Mouse (Mus musculus) brown adipose tissue, adult 24 weeks (tissue): ENCODE data around the gene 4930539E08Rik. TPM values are rescaled to one million over a fixed set of nuclear protein-coding genes. Genes with fewer than 3 reads are reported as not detected.

ENCODE experiments used
- H3K27ac ChIP-seq: fragments of 200-500 bp; replicated peaks from 2 replicates; pipeline ENCODE4 v1.5.1; 2012; ENCODE audit warnings: low read depth, mild to moderate bottlenecking, low read length
- H3K4me1 ChIP-seq: fragments of 200-500 bp; 2 replicates; pipeline ENCODE4 v1.6.1; 2012; ENCODE audit warnings: low read length, mixed read lengths; ENCODE audit not compliant: control insufficient read depth, insufficient read depth, insufficient read length
- H3K4me3 ChIP-seq: fragments of 200-500 bp; 2 replicates; pipeline ENCODE4 v1.5.1; 2012; ENCODE audit warnings: low read depth, mild to moderate bottlenecking, low read length, moderate library complexity; ENCODE audit not compliant: insufficient read depth
- polyA plus RNA-seq: library from polyadenylated mRNA; stranded (reverse); fragments of >200 nt; gene quantifications from 2 replicates; pipeline ENCODE4 v1.2.4, GENCODE M21; 2012; ENCODE audit not compliant: missing spikeins, insufficient read depth, insufficient read length

The 4930539E08Rik gene
- polyA plus RNA-seq, 1 experiment = not detected

DNA sequence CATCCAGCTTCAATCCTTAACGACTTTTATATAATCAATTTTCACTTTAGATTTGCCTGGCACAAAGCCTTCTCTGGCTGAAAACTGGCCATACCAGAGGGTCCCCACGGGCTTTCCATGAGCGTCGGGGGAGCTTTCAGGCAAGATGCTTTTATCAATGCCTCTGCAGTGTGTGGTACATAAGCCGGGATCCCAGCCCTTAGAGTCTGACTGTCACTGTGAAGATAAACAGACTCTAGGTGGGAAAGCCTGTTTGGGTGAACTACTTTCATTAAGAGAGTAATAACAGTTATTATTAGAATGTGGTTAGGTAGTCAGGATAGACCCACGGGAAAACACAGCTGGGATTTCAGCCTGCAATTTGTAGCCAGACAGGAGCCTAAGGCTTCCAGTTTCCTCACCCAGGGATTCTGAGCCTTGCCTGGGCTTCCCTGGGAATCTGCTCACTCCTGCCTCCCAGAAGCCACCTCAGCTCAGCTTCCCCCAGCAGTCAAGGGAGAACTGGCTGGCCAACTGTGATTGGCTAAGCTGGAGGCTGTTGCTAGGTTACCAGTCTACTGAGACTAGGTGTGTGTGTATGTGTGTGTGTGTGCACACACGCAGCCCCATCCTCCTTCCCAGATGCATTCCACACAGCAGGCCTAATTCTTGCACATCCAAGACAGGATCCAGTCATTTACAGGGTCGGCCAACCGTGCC is 45.6 kb downstream of the 4930539E08Rik start:
- H3K4me1 ChIP-seq = no peaks in the 10 kb centered on the region; the same call in 1 of the 2 replicates
- no peak overlapping the region for H3K27ac ChIP-seq
- no peak overlapping the region for H3K4me3 ChIP-seq

DNA sequence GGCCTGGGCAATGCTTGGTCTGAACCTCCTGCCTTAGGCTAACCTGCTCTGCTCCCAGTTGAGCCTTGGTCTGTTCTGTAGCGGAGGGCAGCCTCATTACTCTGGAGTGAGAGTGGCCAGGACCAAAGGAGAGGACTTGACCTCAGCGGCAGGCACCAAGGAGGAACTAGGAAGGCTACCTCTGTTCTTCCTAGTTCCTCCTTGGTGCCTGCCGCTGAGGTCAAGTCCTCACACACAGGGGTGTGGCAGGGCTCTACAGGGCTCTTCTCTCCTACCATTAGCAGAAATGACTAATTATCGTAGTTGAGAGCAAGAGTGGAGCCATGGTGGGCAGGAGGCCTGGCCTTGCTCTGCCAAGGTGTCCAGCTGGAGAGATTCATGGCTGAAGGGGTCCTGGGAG is 47.7 kb downstream of the 4930539E08Rik start:
- H3K4me1 ChIP-seq = no peaks in the 10 kb centered on the region; the same call in 1 of the 2 replicates
- no peak overlapping the region for H3K4me3 ChIP-seq

DNA sequence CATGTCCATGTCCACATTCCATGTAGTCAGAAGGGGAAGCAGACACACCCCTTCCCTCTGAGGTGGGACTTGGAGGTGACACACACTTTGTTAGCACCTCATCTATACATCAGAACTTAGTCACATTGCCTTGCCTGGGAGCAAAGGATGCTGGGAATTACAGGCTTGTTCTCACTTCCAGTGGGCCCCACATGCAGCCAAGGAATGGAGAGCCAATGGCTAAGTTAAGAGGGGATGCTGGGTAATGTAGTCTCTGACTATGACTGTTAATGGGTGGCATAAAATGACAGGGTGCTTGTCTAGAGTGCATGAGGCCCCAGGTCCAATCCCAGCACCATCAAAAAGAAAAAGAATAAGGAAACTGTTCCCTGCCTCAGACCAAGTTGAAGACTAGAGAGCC is 48.2 kb downstream of the 4930539E08Rik start:
- no peak overlapping the region for H3K4me3 ChIP-seq
- no peaks in the 10 kb centered on the region for H3K4me1 ChIP-seq

More for the DNA sequence above, 47.7 kb downstream of the 4930539E08Rik start:
- H3K27ac ChIP-seq = no peak overlapping the region

DNA sequence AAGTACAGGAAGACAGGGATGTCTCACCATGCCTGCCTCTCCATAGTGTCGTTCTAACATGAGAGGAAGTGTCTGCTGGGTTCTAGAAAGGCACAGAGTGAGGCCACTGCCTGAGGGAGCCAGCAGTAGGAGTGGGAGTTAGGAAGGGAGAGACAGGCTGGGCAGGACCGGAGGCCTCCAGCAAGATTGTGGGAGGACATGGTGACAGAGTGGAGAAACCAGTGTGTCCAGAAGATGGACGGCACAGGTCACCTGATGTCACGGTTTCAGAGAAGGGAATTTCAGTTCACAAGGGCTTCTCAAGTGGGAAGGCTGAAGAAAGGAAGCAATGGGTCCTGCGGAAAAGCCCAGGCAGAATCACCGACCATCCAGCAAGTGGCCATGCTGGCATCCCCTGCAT is 50.7 kb downstream of the 4930539E08Rik start:
- no peak overlapping the region for H3K4me3 ChIP-seq
- no peak overlapping the region for H3K27ac ChIP-seq
- H3K4me1 ChIP-seq = no peaks in the 10 kb centered on the region

More for the DNA sequence above, 48.2 kb downstream of the 4930539E08Rik start:
- H3K27ac ChIP-seq = no peak overlapping the region

DNA sequence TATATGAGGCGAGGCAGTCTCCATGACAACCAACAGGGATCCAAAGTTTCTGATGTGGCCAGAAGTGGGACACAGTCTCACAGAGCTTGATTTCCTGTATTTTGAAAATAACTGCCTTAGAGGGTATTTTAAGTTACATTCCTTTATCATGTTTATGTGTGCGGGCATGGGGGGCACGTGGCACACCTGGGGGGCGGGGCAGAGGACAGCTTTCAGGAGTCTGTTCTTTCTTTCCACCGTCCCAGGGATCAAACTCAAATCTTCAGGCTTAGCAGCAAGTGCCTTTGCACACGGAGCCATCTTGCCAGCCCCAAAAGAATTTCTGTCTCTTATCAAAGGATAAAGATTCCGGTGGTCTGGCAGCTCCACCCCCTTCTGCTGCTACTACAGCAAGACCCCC is 51.2 kb downstream of the 4930539E08Rik start:
- H3K4me3 ChIP-seq = no peak overlapping the region
- no peak overlapping the region for H3K27ac ChIP-seq
- no peaks in the 10 kb centered on the region for H3K4me1 ChIP-seq

DNA sequence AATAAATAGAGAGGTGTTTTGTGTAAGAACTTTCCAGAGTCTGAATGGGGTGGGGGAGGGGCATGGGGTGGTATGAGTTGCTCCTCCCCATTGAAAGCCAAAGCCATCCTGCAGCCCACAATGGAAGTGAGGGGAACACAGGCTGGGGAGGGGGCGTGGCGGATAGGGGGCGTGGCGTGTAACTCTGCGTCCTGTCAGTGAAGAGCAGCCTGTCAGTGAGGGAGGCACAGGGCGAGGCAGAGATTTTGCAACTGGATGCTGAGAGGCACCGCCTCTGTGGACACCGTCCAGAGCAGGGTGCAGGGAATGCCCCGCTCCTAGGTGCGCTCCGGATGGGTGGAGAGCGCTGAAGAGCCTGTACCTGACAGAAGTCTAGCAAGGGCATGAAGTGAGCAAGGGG is 56.9 kb downstream of the 4930539E08Rik start, which contains the start of gene Pnpla1:
Gene Pnpla1 (plus strand): TSS at position 207 of the 400 bp plus-strand sequence.
- H3K4me3 ChIP-seq = no peak within 1 kb of the TSS
- H3K4me1 ChIP-seq = no peaks in the 10 kb centered on the region
- H3K27ac ChIP-seq = no peak within 1 kb of the TSS

DNA sequence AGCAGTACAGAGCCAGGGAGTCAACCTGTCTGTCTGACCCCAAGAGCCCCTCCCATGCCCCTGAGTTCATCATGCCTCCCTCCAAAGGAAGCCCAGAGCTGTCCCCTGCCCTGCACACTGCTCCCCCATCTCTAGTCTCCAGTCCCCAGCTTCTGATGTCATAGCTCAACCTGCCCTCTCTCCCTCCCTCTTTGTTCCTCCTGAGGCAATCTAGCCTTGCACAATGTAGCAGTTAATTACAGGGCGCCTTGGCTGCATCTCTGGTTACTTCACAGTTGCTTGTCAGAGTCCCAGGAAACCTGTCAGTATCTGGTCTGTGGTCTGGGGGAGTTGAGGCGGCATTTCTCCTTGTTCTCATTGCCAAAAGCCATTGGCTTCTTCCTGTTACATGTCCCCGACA is 59.1 kb downstream of the 4930539E08Rik start:
- no peak overlapping the region for H3K4me3 ChIP-seq
- no peaks in the 10 kb centered on the region for H3K4me1 ChIP-seq
- no peak overlapping the region for H3K27ac ChIP-seq

DNA sequence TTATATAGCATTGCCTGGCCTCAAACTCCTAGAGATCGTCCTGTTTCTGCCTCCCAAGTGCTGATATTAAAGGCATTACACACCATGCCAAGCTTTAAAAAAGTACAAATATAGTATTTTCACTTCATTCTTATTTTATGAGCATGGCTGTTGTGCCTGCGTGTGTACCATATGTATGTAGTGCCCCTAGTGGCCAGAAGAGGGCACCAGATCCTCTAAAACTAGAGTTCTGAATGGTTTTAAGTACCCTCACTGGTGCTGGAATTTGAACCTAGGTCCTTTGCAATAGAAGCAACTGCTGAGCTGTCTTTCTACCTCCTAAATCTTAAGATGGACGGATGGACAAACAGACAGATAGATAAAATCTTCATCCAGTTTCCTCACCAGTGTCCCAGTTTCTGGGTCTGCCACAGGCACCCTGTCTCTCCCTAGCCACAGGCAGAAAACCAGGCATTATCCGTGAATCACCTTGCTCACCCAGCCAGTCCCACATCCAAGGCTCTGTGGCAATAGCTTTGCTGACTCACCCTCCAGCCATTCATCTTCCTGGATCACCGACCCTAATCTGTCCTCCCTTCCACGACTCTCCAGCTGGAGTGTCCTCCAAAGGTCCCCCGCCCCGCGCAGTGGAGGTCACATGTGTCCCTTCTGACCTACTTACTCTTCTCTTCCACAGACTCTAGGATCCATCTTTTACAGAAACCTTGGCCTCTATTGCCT is 59.8 kb downstream of the 4930539E08Rik start:
- Histone ChIP-seq H3K4me3 (no peak overlapping the region), H3K27ac (no peak overlapping the region), H3K4me1 (no peaks in the 10 kb centered on the region)

DNA sequence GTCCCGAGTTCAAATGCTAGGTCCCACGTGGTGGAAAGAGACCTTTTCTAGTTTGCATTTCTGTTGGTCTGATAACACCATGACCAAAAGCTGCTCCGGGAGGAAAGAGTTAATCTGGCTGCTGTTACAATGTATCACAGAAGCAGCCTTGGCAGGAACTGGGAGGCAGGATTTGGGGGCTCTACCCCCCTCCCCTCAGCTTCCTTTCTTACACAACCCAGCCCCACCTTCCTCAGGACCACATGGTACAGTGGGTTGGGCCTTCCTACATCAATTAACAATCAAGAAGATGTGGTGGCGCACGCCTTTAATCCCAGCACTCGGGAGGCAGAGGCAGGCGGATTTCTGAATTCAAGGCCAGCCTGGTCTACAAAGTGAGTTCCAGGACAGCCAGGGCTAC is 60.7 kb downstream of the 4930539E08Rik start:
- no peaks in the 10 kb centered on the region for H3K4me1 ChIP-seq
- no peak overlapping the region for H3K4me3 ChIP-seq
- no peak overlapping the region for H3K27ac ChIP-seq

DNA sequence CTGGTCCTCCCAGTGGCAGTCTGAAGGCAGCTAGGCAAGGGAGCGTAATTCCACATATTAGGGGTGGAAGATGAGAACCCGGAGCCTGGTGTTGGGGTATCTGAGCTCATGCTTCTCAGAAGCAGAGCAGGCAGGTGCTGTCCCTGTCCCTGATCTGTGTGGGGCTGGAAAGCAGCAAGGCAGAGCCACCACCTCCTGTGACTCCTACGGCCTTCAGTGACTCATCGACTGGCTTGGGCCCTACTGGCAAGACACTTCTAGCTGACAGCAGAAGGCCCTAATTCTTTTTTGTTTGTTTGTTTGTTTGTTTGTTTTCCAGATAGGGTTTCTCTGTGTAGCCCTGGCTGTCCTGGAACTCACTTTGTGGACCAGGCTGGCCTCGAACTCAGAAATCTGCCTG is 64.6 kb downstream of the 4930539E08Rik start:
- Histone ChIP-seq H3K4me3 (no peak overlapping the region), H3K4me1 (no peaks in the 10 kb centered on the region), H3K27ac (no peak overlapping the region)

DNA sequence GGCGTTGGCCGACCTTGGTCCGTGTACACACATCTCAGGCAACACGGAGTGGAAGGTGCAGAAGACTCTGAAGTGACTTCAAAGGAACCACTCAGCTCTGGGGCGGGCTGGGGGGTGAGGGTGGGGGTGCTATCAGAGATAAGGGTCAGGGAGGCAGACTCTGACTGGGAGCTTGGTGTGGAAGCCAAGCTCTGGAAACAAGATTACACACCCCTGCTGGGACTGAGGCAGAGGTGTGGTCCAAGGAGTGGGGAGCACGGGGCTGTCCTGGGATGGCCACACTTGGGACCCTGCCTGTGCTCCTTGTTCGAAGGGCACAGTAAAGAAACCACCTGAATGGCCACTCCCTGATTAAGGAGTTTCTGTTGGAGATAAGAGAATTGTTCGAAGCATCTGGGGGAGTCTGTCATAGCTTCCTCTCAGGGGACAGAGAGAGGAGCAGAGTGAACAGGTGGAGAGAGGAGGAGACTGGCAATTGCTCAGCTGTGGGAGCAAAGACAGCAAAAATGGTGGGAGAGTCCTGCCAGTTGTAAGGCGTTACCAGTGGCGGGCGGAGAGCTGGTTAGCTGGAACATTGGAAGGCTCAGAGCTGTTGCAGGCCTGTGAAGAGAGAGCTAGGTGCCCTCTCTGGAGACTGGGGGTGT is 68.0 kb downstream of the 4930539E08Rik start:
- H3K27ac ChIP-seq = no peak overlapping the region
- no peak overlapping the region for H3K4me3 ChIP-seq
- H3K4me1 ChIP-seq = no peaks in the 10 kb centered on the region

Other genes with a start within 250 kb of the 4930539E08Rik start
- gene Slc26a8, start 225.1 kb downstream of the 4930539E08Rik start, polyA plus RNA-seq = 0.71 and 1.5 TPM in 2 replicates
- 39.5 and 49.0 TPM in 2 replicates for gene Mapk14, start 224.0 kb downstream of the 4930539E08Rik start, polyA plus RNA-seq
- 2.0 and 2.1 TPM in 2 replicates for gene AC170998.1, start 189.2 kb downstream of the 4930539E08Rik start, polyA plus RNA-seq
- gene Mapk13, start 146.0 kb downstream of the 4930539E08Rik start, polyA plus RNA-seq = 0.75 TPM in 2 replicates
- gene Brpf3, start 114.2 kb downstream of the 4930539E08Rik start, polyA plus RNA-seq = 21.0 and 28.9 TPM in 2 replicates
- not detected in 2 replicates for gene Pnpla1, start 56.9 kb downstream of the 4930539E08Rik start, polyA plus RNA-seq
- not detected in 2 replicates for gene Pxt1, start 28.5 kb upstream of the 4930539E08Rik start, polyA plus RNA-seq
- gene Kctd20, start 36.6 kb upstream of the 4930539E08Rik start, polyA plus RNA-seq = 27.2 and 29.0 TPM in 2 replicates
- 47.3 and 49.3 TPM in 2 replicates for gene Stk38, start 92.7 kb upstream of the 4930539E08Rik start, polyA plus RNA-seq
- 105 and 132 TPM in 2 replicates for gene Srsf3, start 117.3 kb upstream of the 4930539E08Rik start, polyA plus RNA-seq
- 36.2 and 74.0 TPM in 2 replicates for gene Cdkn1a, start 175.7 kb upstream of the 4930539E08Rik start, polyA plus RNA-seq
- gene Rab44, start 198.8 kb upstream of the 4930539E08Rik start, polyA plus RNA-seq = 0.32 TPM in 1 of 2 replicates, not detected in the other